Mouse (Mus musculus): ENCODE data around the gene Med28. TPM values are rescaled to one million over a fixed set of nuclear protein-coding genes. Genes with fewer than 3 reads are reported as not detected.

Gene Med28
- polyA plus RNA-seq (2015; fragmentation: Nextera tagmentation; extraction: Ambion mirVana), result 302 TPM in 2 replicates

GRCm38 (mm10) chr5:45519960-45520808 lies at the start of gene Med28:
Med28 (plus strand) TSS chr5:45520229.
- Histone ChIP-seq H3K4me2 (replicated peaks) (peak within 1 kb of the TSS; percentile 92), H3K9ac (replicated peaks) (peak within 1 kb of the TSS; percentile 98), H3K4me3 (peak within 1 kb of the TSS; percentile 90), H3K4me1 (peaks cover 19% of the 10 kb centered on the region), H3K36me3 (peaks cover 17% of the 10 kb centered on the region), H3K27me3 (no peaks in the 10 kb centered on the region), H3K27ac (replicated peaks) (peak within 1 kb of the TSS; percentile 84), H3K9me3 (no peaks in the 10 kb centered on the region)
- 2% methylated on average over 56 of the region's 56 CpGs for WGBS
- peak; percentile 96 for ATAC-seq (replicated peaks)

GRCm38 (mm10) chr5:45472880-45473450 lies 47.1 kb upstream of the Med28 start:
- peak; percentile 42 for ATAC-seq (replicated peaks)
- Histone ChIP-seq H3K4me3 (no peak overlapping the region), H3K9me3 (no peaks in the 10 kb centered on the region), H3K4me1 (peaks cover 17% of the 10 kb centered on the region), H3K36me3 (no peaks in the 10 kb centered on the region), H3K4me2 (replicated peaks) (no peak overlapping the region), H3K9ac (replicated peaks) (no peak overlapping the region), H3K27ac (replicated peaks) (no peak overlapping the region), H3K27me3 (no peaks in the 10 kb centered on the region)
- 29% methylated on average over 7 of the region's 7 CpGs for WGBS

- Histone ChIP-seq H3K27ac (replicated peaks) (no peak overlapping the region), H3K9me3 (no peaks in the 10 kb centered on the region), H3K4me3 (no peak overlapping the region), H3K36me3 (no peaks in the 10 kb centered on the region), H3K4me1 (peaks cover 17% of the 10 kb centered on the region), H3K9ac (replicated peaks) (no peak overlapping the region), H3K4me2 (replicated peaks) (no peak overlapping the region), H3K27me3 (no peaks in the 10 kb centered on the region)
- WGBS, result 52% methylated on average over 1 of the region's 1 CpGs
- ATAC-seq (replicated peaks), result 0 out of 2 replicates have a peak, but pooled peaks have one; percentile 34
These were observed 46.5 kb upstream of the Med28 start for GRCm38 (mm10) chr5:45473521-45473920.

GRCm38 (mm10) chr5:45474215-45474614 lies 45.8 kb upstream of the Med28 start:
- ATAC-seq (replicated peaks), result peak; percentile 57; the same call in 1 of the 2 replicates
- Histone ChIP-seq H3K27me3 (no peaks in the 10 kb centered on the region), H3K9me3 (no peaks in the 10 kb centered on the region), H3K9ac (replicated peaks) (no peak overlapping the region), H3K4me3 (no peak overlapping the region), H3K36me3 (no peaks in the 10 kb centered on the region), H3K27ac (replicated peaks) (no peak overlapping the region), H3K4me1 (peaks cover 17% of the 10 kb centered on the region), H3K4me2 (replicated peaks) (no peak overlapping the region)
- 30% methylated on average over 6 of the region's 6 CpGs for WGBS

GRCm38 (mm10) chr5:45474758-45475157 lies 45.3 kb upstream of the Med28 start:
- no peak overlapping the region for H3K4me2 ChIP-seq (replicated peaks)
- 83% methylated on average over 3 of the region's 4 CpGs for WGBS
- no peaks in the 10 kb centered on the region for H3K27me3 ChIP-seq
- peaks cover 17% of the 10 kb centered on the region for H3K4me1 ChIP-seq
- H3K36me3 ChIP-seq, result no peaks in the 10 kb centered on the region
- H3K9me3 ChIP-seq, result no peaks in the 10 kb centered on the region
- H3K27ac ChIP-seq (replicated peaks), result no peak overlapping the region
- no peak overlapping the region for H3K4me3 ChIP-seq
- H3K9ac ChIP-seq (replicated peaks), result no peak overlapping the region
- ATAC-seq (replicated peaks), result no peak

- H3K4me1 ChIP-seq, result peaks cover 17% of the 10 kb centered on the region
- H3K36me3 ChIP-seq, result no peaks in the 10 kb centered on the region
- WGBS, result 87% methylated on average over 5 of the region's 5 CpGs
- H3K4me3 ChIP-seq, result no peak overlapping the region
- ATAC-seq (replicated peaks), result no peak
- no peaks in the 10 kb centered on the region for H3K9me3 ChIP-seq
- no peak overlapping the region for H3K9ac ChIP-seq (replicated peaks)
- H3K27me3 ChIP-seq, result no peaks in the 10 kb centered on the region
- no peak overlapping the region for H3K27ac ChIP-seq (replicated peaks)
- H3K4me2 ChIP-seq (replicated peaks), result no peak overlapping the region
These were observed 44.3 kb upstream of the Med28 start for GRCm38 (mm10) chr5:45475771-45476170.

- Histone ChIP-seq H3K9me3 (no peaks in the 10 kb centered on the region), H3K4me2 (replicated peaks) (no peak overlapping the region), H3K27me3 (no peaks in the 10 kb centered on the region), H3K4me3 (no peak overlapping the region), H3K4me1 (peaks cover 17% of the 10 kb centered on the region), H3K36me3 (no peaks in the 10 kb centered on the region), H3K27ac (replicated peaks) (no peak overlapping the region), H3K9ac (replicated peaks) (no peak overlapping the region)
- 9% methylated on average over 6 of the region's 6 CpGs for WGBS
- ATAC-seq (replicated peaks), result peak; percentile 51
These were observed 43.7 kb upstream of the Med28 start for GRCm38 (mm10) chr5:45476288-45476687.

GRCm38 (mm10) chr5:45477601-45478000 lies 42.4 kb upstream of the Med28 start:
- Histone ChIP-seq H3K4me3 (no peak overlapping the region), H3K27ac (replicated peaks) (no peak overlapping the region), H3K9ac (replicated peaks) (no peak overlapping the region), H3K36me3 (no peaks in the 10 kb centered on the region), H3K27me3 (no peaks in the 10 kb centered on the region), H3K9me3 (no peaks in the 10 kb centered on the region), H3K4me2 (replicated peaks) (no peak overlapping the region), H3K4me1 (peaks cover 17% of the 10 kb centered on the region)
- no peak for ATAC-seq (replicated peaks)
- 77% methylated on average over 7 of the region's 7 CpGs for WGBS

GRCm38 (mm10) chr5:45480066-45480465 lies 40.0 kb upstream of the Med28 start:
- WGBS, result 88% methylated on average over 1 of the region's 1 CpGs
- Histone ChIP-seq H3K9me3 (no peaks in the 10 kb centered on the region), H3K27ac (replicated peaks) (no peak overlapping the region), H3K4me1 (peaks cover 7% of the 10 kb centered on the region), H3K4me3 (no peak overlapping the region), H3K36me3 (no peaks in the 10 kb centered on the region), H3K27me3 (no peaks in the 10 kb centered on the region), H3K4me2 (replicated peaks) (no peak overlapping the region), H3K9ac (replicated peaks) (no peak overlapping the region)
- ATAC-seq (replicated peaks), result no peak

- Histone ChIP-seq H3K36me3 (no peaks in the 10 kb centered on the region), H3K4me1 (peaks cover 6% of the 10 kb centered on the region), H3K9ac (replicated peaks) (no peak overlapping the region), H3K9me3 (no peaks in the 10 kb centered on the region), H3K4me2 (replicated peaks) (no peak overlapping the region), H3K27me3 (no peaks in the 10 kb centered on the region), H3K27ac (replicated peaks) (no peak overlapping the region), H3K4me3 (no peak overlapping the region)
- no peak for ATAC-seq (replicated peaks)
- WGBS, result 93% methylated on average over 2 of the region's 2 CpGs
These were observed 38.9 kb upstream of the Med28 start for GRCm38 (mm10) chr5:45481125-45481524.

- H3K36me3 ChIP-seq, result no peaks in the 10 kb centered on the region
- WGBS, result 77% methylated on average over 3 of the region's 3 CpGs
- no peaks in the 10 kb centered on the region for H3K9me3 ChIP-seq
- ATAC-seq (replicated peaks), result no peak
- H3K4me3 ChIP-seq, result no peak overlapping the region
- no peaks in the 10 kb centered on the region for H3K4me1 ChIP-seq
- no peak overlapping the region for H3K27ac ChIP-seq (replicated peaks)
- no peaks in the 10 kb centered on the region for H3K27me3 ChIP-seq
- H3K9ac ChIP-seq (replicated peaks), result no peak overlapping the region
- H3K4me2 ChIP-seq (replicated peaks), result no peak overlapping the region
These were observed 37.4 kb upstream of the Med28 start for GRCm38 (mm10) chr5:45482607-45483006.

- Histone ChIP-seq H3K27me3 (no peaks in the 10 kb centered on the region), H3K9me3 (no peaks in the 10 kb centered on the region), H3K9ac (replicated peaks) (no peak overlapping the region), H3K4me3 (no peak overlapping the region), H3K4me1 (no peaks in the 10 kb centered on the region), H3K4me2 (replicated peaks) (no peak overlapping the region), H3K27ac (replicated peaks) (no peak overlapping the region), H3K36me3 (no peaks in the 10 kb centered on the region)
- no peak for ATAC-seq (replicated peaks)
- WGBS, result 85% methylated on average over 1 of the region's 1 CpGs
These were observed 36.4 kb upstream of the Med28 start for GRCm38 (mm10) chr5:45483654-45484053.

Data from forebrain, embryonic 15.5 days (tissue).